Mouse (Mus musculus) CD4-positive, CD25-positive, alpha-beta regulatory T cell, adult 4 months (primary cell): ENCODE data around the gene Gm45194. TPM values are rescaled to one million over a fixed set of nuclear protein-coding genes. Genes with fewer than 3 reads are reported as not detected.

Experiments used
- ATAC-seq: one replicate; pipeline ENCODE4 v1.8.0; 2017
- polyA plus RNA-seq, 2 experiments: library from polyadenylated mRNA; unstranded; fragments of 100-300 nt; shearing (Covaris generic); gene quantifications; one replicate each; pipeline ENCODE4 v1.2.1; 2017

The Gm45194 gene
- not detected for polyA plus RNA-seq

GRCm38 (mm10) chrX:111891089-111891488 lies at the start of gene Gm45194:
Gene Gm45194 (plus strand): TSS chrX:111891389.
- no peak for ATAC-seq

- no peak for ATAC-seq
These were observed 35.3 kb upstream of the Gm45194 start for GRCm38 (mm10) chrX:111855878-111856277.

- ATAC-seq = no peak
These were observed 9.9 kb upstream of the Gm45194 start for GRCm38 (mm10) chrX:111881251-111881650.

GRCm38 (mm10) chrX:111894321-111895050 lies 3.3 kb downstream of the Gm45194 start:
- ATAC-seq = no peak

- no peak for ATAC-seq
These were observed 4.0 kb downstream of the Gm45194 start for GRCm38 (mm10) chrX:111895084-111895779.

- no peak for ATAC-seq
These were observed 26.2 kb downstream of the Gm45194 start for GRCm38 (mm10) chrX:111917422-111917821.

GRCm38 (mm10) chrX:111960909-111961308 lies 69.7 kb downstream of the Gm45194 start:
- ATAC-seq = no peak

GRCm38 (mm10) chrX:111999661-112000060 lies 108.5 kb downstream of the Gm45194 start:
- ATAC-seq = no peak

GRCm38 (mm10) chrX:112010707-112011106 lies 119.5 kb downstream of the Gm45194 start, which contains the start of gene Tex16:
Gene Tex16 (plus strand): TSS chrX:112011007.
- ATAC-seq = no peak

- no peak for ATAC-seq
These were observed 347.6 kb downstream of the Gm45194 start, which contains the start of gene 4933403O08Rik for GRCm38 (mm10) chrX:112238749-112239148. Gene 4933403O08Rik (plus strand): TSS chrX:112239049.

GRCm38 (mm10) chrX:112242916-112243315 lies 351.7 kb downstream of the Gm45194 start:
- no peak for ATAC-seq

GRCm38 (mm10) chrX:112255513-112255912 lies 364.3 kb downstream of the Gm45194 start:
- ATAC-seq = no peak

GRCm38 (mm10) chrX:112273550-112273949 lies 382.4 kb downstream of the Gm45194 start:
- ATAC-seq = no peak

Other genes with a start within 250 kb of the Gm45194 start
- gene Hdx, start 194.3 kb upstream of the Gm45194 start, polyA plus RNA-seq = under 1 TPM in 1 of 2 experiments, not detected in 1; 0.03 TPM
- gene Tex16, start 119.6 kb downstream of the Gm45194 start, polyA plus RNA-seq = not detected